Mouse (Mus musculus): ENCODE data around the gene P2ry10b. TPM values are rescaled to one million over a fixed set of nuclear protein-coding genes. Genes with fewer than 3 reads are reported as not detected.

The P2ry10b gene
- polyA plus RNA-seq (2012; rRNA removed) (0.49 TPM in 2 replicates), polyA plus RNA-seq (2014; fragmentation: Nextera tagmentation; extraction: Ambion mirVana) (0.28 and 0.56 TPM in 2 replicates)

- Histone ChIP-seq H3K9me3 (ENCODE audit: control insufficient read depth, low read length) (no peaks in the 10 kb centered on the region), H3K4me2 (ENCODE audit: low read depth) (no peak within 1 kb of the TSS), H3K9ac (replicated peaks) (no peak within 1 kb of the TSS), H3K36me3 (replicated peaks; ENCODE audit: control insufficient read depth, insufficient read depth, low read depth) (no peaks in the 10 kb centered on the region), H3K27ac (no peak within 1 kb of the TSS), H3K4me1 (replicated peaks; ENCODE audit: control insufficient read depth in 2 of 2, insufficient read depth in 2 of 2, low read length in 1 of 2) (peaks cover 3 to 5% of the 10 kb centered on the region in 2 experiments; a peak in 3 of 4 replicates), H3K4me3 (ENCODE audit: insufficient read depth in 1 of 2, low read depth in 2 of 2, low read length in 2 of 2) (no peak within 1 kb of the TSS), H3K27me3 (ENCODE audit: control insufficient read depth, insufficient read depth, low read length) (no peaks in the 10 kb centered on the region)
- DNase-seq (ENCODE audit: low read depth in 3 of 3, low spot score in 3 of 3) (no peak), ATAC-seq (ENCODE audit: insufficient read depth) (no peak)
- 48% methylated on average over 3 of the region's 3 CpGs for WGBS (ENCODE audit: insufficient replicate concordance)
- no peak for TF ChIP-seq CTCF (IDR thresholded peaks at IDR 0.05; ENCODE audit: low read depth)
- TF ChIP-seq EP300 (IDR thresholded peaks at IDR 0.05; ENCODE audit: low read depth), result no peak
Measured at GRCm38 (mm10) chrX:107148681-107149080, at the start of gene P2ry10b. P2ry10b (plus strand) TSS chrX:107148927.

GRCm38 (mm10) chrX:107116333-107116732 is 32.4 kb upstream of the P2ry10b start:
- no peak for ATAC-seq (ENCODE audit: insufficient read depth)
- H3K27ac ChIP-seq, result no peak overlapping the region
- H3K4me3 ChIP-seq (ENCODE audit: insufficient read depth in 1 of 2, low read depth in 2 of 2, low read length in 2 of 2), result no peak overlapping the region
- DNase-seq (ENCODE audit: low read depth in 3 of 3, low spot score in 3 of 3), result no peak
- TF ChIP-seq CTCF (IDR thresholded peaks at IDR 0.05; ENCODE audit: low read depth) (no peak), EP300 (IDR thresholded peaks at IDR 0.05; ENCODE audit: low read depth) (no peak)
- H3K9me3 ChIP-seq (ENCODE audit: control insufficient read depth, low read length), result no peaks in the 10 kb centered on the region
- no peaks in the 10 kb centered on the region for H3K27me3 ChIP-seq (ENCODE audit: control insufficient read depth, insufficient read depth, low read length)
- H3K4me1 ChIP-seq (replicated peaks; ENCODE audit: control insufficient read depth in 2 of 2, insufficient read depth in 2 of 2, low read length in 1 of 2), result no peaks in the 10 kb centered on the region
- no peak overlapping the region for H3K4me2 ChIP-seq (ENCODE audit: low read depth)
- H3K9ac ChIP-seq (replicated peaks), result no peak overlapping the region
- WGBS (ENCODE audit: insufficient replicate concordance), result 45% methylated on average over 1 of the region's 1 CpGs
- no peaks in the 10 kb centered on the region for H3K36me3 ChIP-seq (replicated peaks; ENCODE audit: control insufficient read depth, insufficient read depth, low read depth)

- Histone ChIP-seq H3K9me3 (ENCODE audit: control insufficient read depth, low read length) (no peaks in the 10 kb centered on the region), H3K27ac (no peak overlapping the region), H3K4me2 (ENCODE audit: low read depth) (no peak overlapping the region), H3K27me3 (ENCODE audit: control insufficient read depth, insufficient read depth, low read length) (no peaks in the 10 kb centered on the region), H3K9ac (replicated peaks) (no peak overlapping the region), H3K4me3 (ENCODE audit: insufficient read depth in 1 of 2, low read depth in 2 of 2, low read length in 2 of 2) (no peak overlapping the region), H3K36me3 (replicated peaks; ENCODE audit: control insufficient read depth, insufficient read depth, low read depth) (no peaks in the 10 kb centered on the region), H3K4me1 (replicated peaks; ENCODE audit: control insufficient read depth in 2 of 2, insufficient read depth in 2 of 2, low read length in 1 of 2) (no peaks in the 10 kb centered on the region)
- no peak for ATAC-seq (ENCODE audit: insufficient read depth)
- WGBS (ENCODE audit: insufficient replicate concordance), result 65% methylated on average over 1 of the region's 1 CpGs
- no peak for DNase-seq (ENCODE audit: low read depth in 3 of 3, low spot score in 3 of 3)
- TF ChIP-seq CTCF (IDR thresholded peaks at IDR 0.05; ENCODE audit: low read depth), result no peak
- no peak for TF ChIP-seq EP300 (IDR thresholded peaks at IDR 0.05; ENCODE audit: low read depth)
Measured at GRCm38 (mm10) chrX:107116987-107117386, 31.7 kb upstream of the P2ry10b start.

GRCm38 (mm10) chrX:107143184-107143583 is 5.5 kb upstream of the P2ry10b start:
- 31% methylated on average over 3 of the region's 3 CpGs for WGBS (ENCODE audit: insufficient replicate concordance)
- ATAC-seq (ENCODE audit: insufficient read depth), result no peak
- H3K27ac ChIP-seq, result no peak overlapping the region

GRCm38 (mm10) chrX:107143930-107144329 is 4.8 kb upstream of the P2ry10b start:
- H3K27me3 ChIP-seq (ENCODE audit: control insufficient read depth, insufficient read depth, low read length), result no peaks in the 10 kb centered on the region
- H3K36me3 ChIP-seq (replicated peaks; ENCODE audit: control insufficient read depth, insufficient read depth, low read depth), result no peaks in the 10 kb centered on the region
- H3K9ac ChIP-seq (replicated peaks), result no peak overlapping the region
- H3K4me2 ChIP-seq (ENCODE audit: low read depth), result no peak overlapping the region
- WGBS (ENCODE audit: insufficient replicate concordance), result 15% methylated on average over 2 of the region's 2 CpGs
- H3K4me3 ChIP-seq (ENCODE audit: insufficient read depth in 1 of 2, low read depth in 2 of 2, low read length in 2 of 2), result no peak overlapping the region
- no peaks in the 10 kb centered on the region for H3K9me3 ChIP-seq (ENCODE audit: control insufficient read depth, low read length)
- no peak for TF ChIP-seq CTCF (IDR thresholded peaks at IDR 0.05; ENCODE audit: low read depth)
- TF ChIP-seq EP300 (IDR thresholded peaks at IDR 0.05; ENCODE audit: low read depth), result no peak
- no peak for DNase-seq (ENCODE audit: low read depth in 3 of 3, low spot score in 3 of 3)
- H3K4me1 ChIP-seq (replicated peaks; ENCODE audit: control insufficient read depth in 2 of 2, insufficient read depth in 2 of 2, low read length in 1 of 2), result no peaks in the 10 kb centered on the region
- no peak for ATAC-seq (ENCODE audit: insufficient read depth)
- H3K27ac ChIP-seq, result no peak overlapping the region

More at GRCm38 (mm10) chrX:107143184-107143583, 5.5 kb upstream of the P2ry10b start:
- no peaks in the 10 kb centered on the region for H3K9me3 ChIP-seq (ENCODE audit: control insufficient read depth, low read length)
- H3K36me3 ChIP-seq (replicated peaks; ENCODE audit: control insufficient read depth, insufficient read depth, low read depth), result no peaks in the 10 kb centered on the region
- no peak overlapping the region for H3K9ac ChIP-seq (replicated peaks)
- H3K4me1 ChIP-seq (replicated peaks; ENCODE audit: control insufficient read depth in 2 of 2, insufficient read depth in 2 of 2, low read length in 1 of 2), result no peaks in the 10 kb centered on the region
- no peak overlapping the region for H3K4me3 ChIP-seq (ENCODE audit: insufficient read depth in 1 of 2, low read depth in 2 of 2, low read length in 2 of 2)
- TF ChIP-seq EP300 (IDR thresholded peaks at IDR 0.05; ENCODE audit: low read depth), result no peak
- TF ChIP-seq CTCF (IDR thresholded peaks at IDR 0.05; ENCODE audit: low read depth), result no peak
- no peak for DNase-seq (ENCODE audit: low read depth in 3 of 3, low spot score in 3 of 3)
- H3K4me2 ChIP-seq (ENCODE audit: low read depth), result no peak overlapping the region
- no peaks in the 10 kb centered on the region for H3K27me3 ChIP-seq (ENCODE audit: control insufficient read depth, insufficient read depth, low read length)

Data from liver, embryonic 14.5 days (tissue).